Mouse (Mus musculus) cerebellum, adult 9-10 months (tissue): ENCODE results near the gene Btbd9.

ENCODE experiments used
- DNase-seq: peaks from one replicate; pipeline ENCODE4 v3.0.0; 2022

Gene Btbd9

GRCm38 (mm10) chr17:30478181-30478580, 98.1 kb downstream of the Btbd9 start:
- no peak for DNase-seq

GRCm38 (mm10) chr17:30474561-30474960, 101.7 kb downstream of the Btbd9 start:
- DNase-seq: no peak

- no peak for DNase-seq
These were observed 103.5 kb downstream of the Btbd9 start for GRCm38 (mm10) chr17:30472776-30473175.

GRCm38 (mm10) chr17:30471512-30471911, 104.8 kb downstream of the Btbd9 start:
- no peak for DNase-seq

- DNase-seq: no peak
These were observed 105.5 kb downstream of the Btbd9 start for GRCm38 (mm10) chr17:30470790-30471189.

- DNase-seq: no peak
These were observed 106.0 kb downstream of the Btbd9 start for GRCm38 (mm10) chr17:30470286-30470685.

- no peak for DNase-seq
These were observed 106.7 kb downstream of the Btbd9 start for GRCm38 (mm10) chr17:30469511-30470076.

GRCm38 (mm10) chr17:30468368-30468767, 107.9 kb downstream of the Btbd9 start:
- DNase-seq: no peak

GRCm38 (mm10) chr17:30467566-30468213, 108.6 kb downstream of the Btbd9 start:
- no peak for DNase-seq

GRCm38 (mm10) chr17:30465060-30465762, 111.1 kb downstream of the Btbd9 start:
- no peak for DNase-seq

- no peak for DNase-seq
These were observed 112.0 kb downstream of the Btbd9 start for GRCm38 (mm10) chr17:30464240-30464745.

GRCm38 (mm10) chr17:30460727-30461349, 115.5 kb downstream of the Btbd9 start:
- DNase-seq: no peak

- DNase-seq: no peak
These were observed 116.6 kb downstream of the Btbd9 start for GRCm38 (mm10) chr17:30459706-30460105.

- no peak for DNase-seq
These were observed 117.4 kb downstream of the Btbd9 start for GRCm38 (mm10) chr17:30458926-30459325.

GRCm38 (mm10) chr17:30458301-30458700, 118.0 kb downstream of the Btbd9 start:
- no peak for DNase-seq

- no peak for DNase-seq
These were observed 118.8 kb downstream of the Btbd9 start for GRCm38 (mm10) chr17:30457486-30457885.

- no peak for DNase-seq
These were observed 120.0 kb downstream of the Btbd9 start for GRCm38 (mm10) chr17:30456293-30456692.

GRCm38 (mm10) chr17:30454862-30455243, 121.4 kb downstream of the Btbd9 start:
- peak; percentile 84 for DNase-seq

GRCm38 (mm10) chr17:30454155-30454861, 122.0 kb downstream of the Btbd9 start:
- no peak for DNase-seq

- DNase-seq: no peak
These were observed 123.0 kb downstream of the Btbd9 start for GRCm38 (mm10) chr17:30453272-30453671.

GRCm38 (mm10) chr17:30452363-30452762, 123.9 kb downstream of the Btbd9 start:
- DNase-seq: no peak

- DNase-seq: no peak
These were observed 127.7 kb downstream of the Btbd9 start for GRCm38 (mm10) chr17:30448562-30448961.
